Mouse (Mus musculus) erythroblast, embryonic 14.5 days (primary cell): ENCODE data around the gene Mllt11. TPM values are rescaled to one million over a fixed set of nuclear protein-coding genes. Genes with fewer than 3 reads are reported as not detected.

ENCODE experiments used
- H3K27me3 ChIP-seq: 2 replicates; pipeline ENCODE4 v1.6.1; 2012; ENCODE audit warnings: inconsistent platforms; ENCODE audit not compliant: control insufficient read depth
- H3K36me3 ChIP-seq: 2 replicates; pipeline ENCODE4 v1.6.1; 2012; ENCODE audit warnings: mild to moderate bottlenecking, inconsistent platforms; ENCODE audit not compliant: control insufficient read depth
- H3K4me1 ChIP-seq: 2 replicates; pipeline ENCODE4 v1.6.1; 2012; ENCODE audit warnings: inconsistent platforms; ENCODE audit not compliant: control insufficient read depth
- H3K4me3 ChIP-seq: replicated peaks from 2 replicates; pipeline ENCODE3; 2012; ENCODE audit warnings: moderate library complexity, mild to moderate bottlenecking, inconsistent platforms
- H3K9me3 ChIP-seq: 2 replicates; pipeline ENCODE4 v1.6.1; 2012; ENCODE audit warnings: low read length, inconsistent platforms, mixed read lengths; ENCODE audit not compliant: control insufficient read depth
- GATA1 ChIP-seq: IDR thresholded peaks from 2 replicates; pipeline ENCODE4 v1.6.1; 2012; ENCODE audit warnings: low read length, inconsistent platforms, mixed read lengths
- TAL1 ChIP-seq: IDR thresholded peaks from 3 replicates; pipeline ENCODE4 v1.6.1; 2012; ENCODE audit warnings: low read length, inconsistent platforms, mixed read lengths
- polyA plus RNA-seq: library from polyadenylated mRNA; stranded (reverse); fragments of >175 nt; gene quantifications from 2 replicates; pipeline ENCODE4 v1.2.3, GENCODE M21; 2012

Gene Mllt11
- polyA plus RNA-seq, 1 experiment: 0.09 TPM

- Histone ChIP-seq H3K27me3 (no peaks in the 10 kb centered on the region), H3K9me3 (peaks cover 3% of the 10 kb centered on the region), H3K4me3 (no peak overlapping the region), H3K4me1 (peaks cover 15% of the 10 kb centered on the region), H3K36me3 (peaks cover 46% of the 10 kb centered on the region)
- TF ChIP-seq GATA1 (no peak), TAL1 (no peak)
Observed at GRCm38 (mm10) chr3:95270766-95271364, 38.9 kb upstream of the Mllt11 start.

- Histone ChIP-seq H3K4me3 (no peak overlapping the region), H3K4me1 (peaks cover 5% of the 10 kb centered on the region), H3K9me3 (peaks cover 3% of the 10 kb centered on the region), H3K36me3 (peaks cover 50% of the 10 kb centered on the region), H3K27me3 (no peaks in the 10 kb centered on the region)
- TF ChIP-seq TAL1: no peak
- no peak for TF ChIP-seq GATA1
Observed at GRCm38 (mm10) chr3:95269789-95270188, 37.8 kb upstream of the Mllt11 start.

GRCm38 (mm10) chr3:95267855-95268254 is 35.9 kb upstream of the Mllt11 start:
- peaks cover 5% of the 10 kb centered on the region; the same call in 1 of the 2 replicates for H3K4me1 ChIP-seq
- no peak for TF ChIP-seq TAL1
- no peak for TF ChIP-seq GATA1
- H3K9me3 ChIP-seq: peaks cover 3% of the 10 kb centered on the region

GRCm38 (mm10) chr3:95266052-95266451 is 34.1 kb upstream of the Mllt11 start:
- Histone ChIP-seq H3K27me3 (no peaks in the 10 kb centered on the region), H3K9me3 (peaks cover 3% of the 10 kb centered on the region), H3K4me1 (peaks cover 5% of the 10 kb centered on the region; the same call in 1 of the 2 replicates), H3K4me3 (no peak overlapping the region), H3K36me3 (peaks cover 69% of the 10 kb centered on the region)
- TF ChIP-seq TAL1 (no peak), GATA1 (no peak)

More at GRCm38 (mm10) chr3:95267855-95268254, 35.9 kb upstream of the Mllt11 start:
- Histone ChIP-seq H3K4me3 (no peak overlapping the region), H3K27me3 (no peaks in the 10 kb centered on the region), H3K36me3 (peaks cover 58% of the 10 kb centered on the region)

- Histone ChIP-seq H3K27me3 (no peaks in the 10 kb centered on the region), H3K36me3 (peaks cover 74% of the 10 kb centered on the region), H3K9me3 (peaks cover 3% of the 10 kb centered on the region), H3K4me1 (peaks cover 5% of the 10 kb centered on the region; the same call in 1 of the 2 replicates), H3K4me3 (no peak overlapping the region)
- no peak for TF ChIP-seq TAL1
- TF ChIP-seq GATA1: no peak
Observed at GRCm38 (mm10) chr3:95264724-95265123, 32.8 kb upstream of the Mllt11 start.

- no peak for TF ChIP-seq TAL1
- TF ChIP-seq GATA1: no peak
- Histone ChIP-seq H3K4me3 (no peak overlapping the region), H3K9me3 (peaks cover 3% of the 10 kb centered on the region), H3K4me1 (peaks cover 5% of the 10 kb centered on the region; the same call in 1 of the 2 replicates), H3K36me3 (peaks cover 69% of the 10 kb centered on the region), H3K27me3 (no peaks in the 10 kb centered on the region)
Observed at GRCm38 (mm10) chr3:95263089-95263739, 31.2 kb upstream of the Mllt11 start.

- Histone ChIP-seq H3K27me3 (no peaks in the 10 kb centered on the region), H3K4me1 (peaks cover 5% of the 10 kb centered on the region; the same call in 1 of the 2 replicates), H3K9me3 (peaks cover 3% of the 10 kb centered on the region), H3K36me3 (peaks cover 67% of the 10 kb centered on the region), H3K4me3 (no peak overlapping the region)
- no peak for TF ChIP-seq TAL1
Observed at GRCm38 (mm10) chr3:95261975-95262374, 30.0 kb upstream of the Mllt11 start.

GRCm38 (mm10) chr3:95256931-95257330 is 25.0 kb upstream of the Mllt11 start:
- no peak overlapping the region for H3K4me3 ChIP-seq
- TF ChIP-seq TAL1 (no peak), GATA1 (no peak)
- no peaks in the 10 kb centered on the region for H3K27me3 ChIP-seq

GRCm38 (mm10) chr3:95250783-95251424 is 18.9 kb upstream of the Mllt11 start, which contains the start of gene Bnipl:
Bnipl (minus strand) TSS chr3:95251193.
- no peaks in the 10 kb centered on the region for H3K27me3 ChIP-seq

More at GRCm38 (mm10) chr3:95256931-95257330, 25.0 kb upstream of the Mllt11 start:
- no peaks in the 10 kb centered on the region for H3K4me1 ChIP-seq
- H3K36me3 ChIP-seq: peaks cover 64% of the 10 kb centered on the region
- H3K9me3 ChIP-seq: no peaks in the 10 kb centered on the region

More at GRCm38 (mm10) chr3:95250783-95251424, 18.9 kb upstream of the Mllt11 start, which contains the start of gene Bnipl:
- H3K4me3 ChIP-seq: no peak within 1 kb of the TSS
- peaks cover 18% of the 10 kb centered on the region for H3K4me1 ChIP-seq
- TF ChIP-seq TAL1: no peak
- no peak for TF ChIP-seq GATA1
- H3K9me3 ChIP-seq: no peaks in the 10 kb centered on the region
- peaks cover 23% of the 10 kb centered on the region for H3K36me3 ChIP-seq
